Mouse (Mus musculus) lung, postnatal 10 days (tissue): ENCODE results near the gene Josd1.

Experiments
- DNase-seq: peaks from one replicate; pipeline ENCODE4 v3.0.0; 2021

The Josd1 gene

GRCm38 (mm10) chr15:79687646-79688267, at the start of gene Josd1:
Gene Josd1 (minus strand): TSS chr15:79687919.
- DNase-seq, result peak; percentile 95

- no peak for DNase-seq
Observed at GRCm38 (mm10) chr15:79734311-79734710, 46.6 kb upstream of the Josd1 start.

- DNase-seq, result no peak
Observed at GRCm38 (mm10) chr15:79733640-79734039, 45.9 kb upstream of the Josd1 start.

- no peak for DNase-seq
Observed at GRCm38 (mm10) chr15:79733192-79733591, 45.5 kb upstream of the Josd1 start.

GRCm38 (mm10) chr15:79731554-79731953, 43.8 kb upstream of the Josd1 start:
- DNase-seq, result no peak

GRCm38 (mm10) chr15:79728731-79729388, 41.1 kb upstream of the Josd1 start:
- DNase-seq, result no peak

GRCm38 (mm10) chr15:79728311-79728710, 40.6 kb upstream of the Josd1 start:
- no peak for DNase-seq

GRCm38 (mm10) chr15:79727840-79728239, 40.1 kb upstream of the Josd1 start:
- DNase-seq, result no peak

- no peak for DNase-seq
Observed at GRCm38 (mm10) chr15:79725190-79725789, 37.6 kb upstream of the Josd1 start.

- DNase-seq, result peak; percentile 60
Observed at GRCm38 (mm10) chr15:79723439-79723838, 35.7 kb upstream of the Josd1 start.

GRCm38 (mm10) chr15:79720796-79721195, 33.1 kb upstream of the Josd1 start:
- DNase-seq, result no peak

- no peak for DNase-seq
Observed at GRCm38 (mm10) chr15:79720267-79720666, 32.5 kb upstream of the Josd1 start.

- DNase-seq, result no peak
Observed at GRCm38 (mm10) chr15:79716710-79717109, 29.0 kb upstream of the Josd1 start.

- no peak for DNase-seq
Observed at GRCm38 (mm10) chr15:79715646-79716045, 27.9 kb upstream of the Josd1 start.

GRCm38 (mm10) chr15:79708229-79708822, 20.6 kb upstream of the Josd1 start:
- no peak for DNase-seq

GRCm38 (mm10) chr15:79706603-79707214, 19.0 kb upstream of the Josd1 start:
- no peak for DNase-seq

- no peak for DNase-seq
Observed at GRCm38 (mm10) chr15:79697558-79698187, 10.0 kb upstream of the Josd1 start.

- DNase-seq, result no peak
Observed at GRCm38 (mm10) chr15:79697011-79697410, 9.3 kb upstream of the Josd1 start.

- DNase-seq, result no peak
Observed at GRCm38 (mm10) chr15:79696508-79696907, 8.8 kb upstream of the Josd1 start.

- no peak for DNase-seq
Observed at GRCm38 (mm10) chr15:79695516-79695915, 7.8 kb upstream of the Josd1 start.

- no peak for DNase-seq
Observed at GRCm38 (mm10) chr15:79694512-79694911, 6.8 kb upstream of the Josd1 start.

GRCm38 (mm10) chr15:79693740-79694139, 6.0 kb upstream of the Josd1 start:
- peak; percentile 30 for DNase-seq

GRCm38 (mm10) chr15:79692334-79692733, 4.6 kb upstream of the Josd1 start:
- DNase-seq, result no peak
